Mouse (Mus musculus) intestine, embryonic 14.5 days (tissue): ENCODE data around the gene Adora2b. TPM values are rescaled to one million over a fixed set of nuclear protein-coding genes. Genes with fewer than 3 reads are reported as not detected.

Experiments used
- ATAC-seq: fragments of 200-750 bp; cut with Nextera tagmentation; replicated peaks from 2 replicates; pipeline ENCODE4 v1.8.0; 2017; ENCODE audit warnings: low read depth, moderate number of reproducible peaks, moderate TSS enrichment, moderate library complexity; ENCODE audit not compliant: low FRiP score, low TSS enrichment
- DNase-seq: peaks from one replicate; pipeline ENCODE4 v3.0.0-alpha.2; 2018; ENCODE audit warnings: low spot score
- H3K27ac ChIP-seq: fragments of 300-500 bp; sonication (generic); 2 replicates; pipeline ENCODE4 v1.5.1; 2014; ENCODE audit warnings: low read depth, mild to moderate bottlenecking, control low read depth
- H3K27me3 ChIP-seq: fragments of 300-500 bp; sonication (generic); replicated peaks from 2 replicates; pipeline ENCODE4 v1.6.1; 2014; ENCODE audit warnings: low read length, control low read depth; ENCODE audit not compliant: control insufficient read depth, insufficient read depth
- H3K36me3 ChIP-seq: fragments of 300-500 bp; sonication (generic); 2 replicates; pipeline ENCODE4 v1.6.1; 2014; ENCODE audit warnings: low read length, control low read depth; ENCODE audit not compliant: control insufficient read depth, insufficient read depth
- H3K4me1 ChIP-seq: fragments of 300-500 bp; sonication (generic); replicated peaks from 2 replicates; pipeline ENCODE4 v1.6.1; 2014; ENCODE audit warnings: low read length, control low read depth, mixed read lengths; ENCODE audit not compliant: control insufficient read depth, insufficient read depth
- H3K4me2 ChIP-seq: fragments of 300-500 bp; sonication (generic); 2 replicates; pipeline ENCODE4 v1.6.1; 2014; ENCODE audit warnings: low read length
- H3K4me3 ChIP-seq: fragments of 300-500 bp; sonication (generic); 2 replicates; pipeline ENCODE4 v1.5.1; 2014; ENCODE audit warnings: low read depth, low read length, control low read depth, mixed read lengths
- H3K9ac ChIP-seq: fragments of 300-500 bp; sonication (generic); 2 replicates; pipeline ENCODE4 v1.6.1; 2014; ENCODE audit warnings: mild to moderate bottlenecking, low read length
- H3K9me3 ChIP-seq: fragments of 300-500 bp; sonication (generic); 2 replicates; pipeline ENCODE4 v1.6.1; 2016; ENCODE audit warnings: low read length, control low read depth; ENCODE audit not compliant: control insufficient read depth
- whole genome bisulfite sequencing: fragments of 180-500 bp; shearing (Covaris S2); extraction: QIAGEN DNeasy Blood & Tissue Kit; methylation state at CpG from one replicate; pipeline ENCODE4 v1.1.7; 2014; 5-methylcytosine and 5-hydroxymethylcytosine counted together
- polyA plus RNA-seq: library from polyadenylated mRNA; unstranded; fragments of >200 nt; fragmentation: Nextera tagmentation; extraction: Ambion mirVana; gene quantifications from 2 replicates; pipeline ENCODE4 v1.2.1, GENCODE M21; 2014

Adora2b gene
- polyA plus RNA-seq, 1 experiment from 2014 or later: 4.4 TPM

- no peak for ATAC-seq
- 64% methylated on average over 7 of the region's 7 CpGs for WGBS
- no peak for DNase-seq
These were observed 27.9 kb upstream of the Adora2b start for GRCm38 (mm10) chr11:62220756-62221510.

GRCm38 (mm10) chr11:62223416-62223815 is 25.4 kb upstream of the Adora2b start:
- Histone ChIP-seq H3K4me2 (no peak overlapping the region), H3K36me3 (no peaks in the 10 kb centered on the region), H3K27me3 (no peaks in the 10 kb centered on the region), H3K4me3 (no peak overlapping the region), H3K9me3 (no peaks in the 10 kb centered on the region), H3K4me1 (0 out of 2 replicates have a peak, but pooled peaks cover 4% of the 10 kb centered on the region), H3K9ac (no peak overlapping the region), H3K27ac (no peak overlapping the region)
- DNase-seq: no peak
- 79% methylated on average over 5 of the region's 5 CpGs for WGBS
- no peak for ATAC-seq

More at GRCm38 (mm10) chr11:62220756-62221510, 27.9 kb upstream of the Adora2b start:
- H3K4me3 ChIP-seq: no peak overlapping the region
- H3K36me3 ChIP-seq: no peaks in the 10 kb centered on the region
- no peak overlapping the region for H3K4me2 ChIP-seq
- no peak overlapping the region for H3K27ac ChIP-seq
- no peak overlapping the region for H3K9ac ChIP-seq
- H3K27me3 ChIP-seq: no peaks in the 10 kb centered on the region
- 0 out of 2 replicates have a peak, but pooled peaks cover 4% of the 10 kb centered on the region for H3K4me1 ChIP-seq
- no peaks in the 10 kb centered on the region for H3K9me3 ChIP-seq

- DNase-seq (no peak), ATAC-seq (no peak)
- Histone ChIP-seq H3K36me3 (no peaks in the 10 kb centered on the region), H3K27me3 (no peaks in the 10 kb centered on the region), H3K9me3 (no peaks in the 10 kb centered on the region), H3K4me1 (0 out of 2 replicates have a peak, but pooled peaks cover 4% of the 10 kb centered on the region), H3K4me3 (no peak overlapping the region), H3K9ac (no peak overlapping the region), H3K4me2 (no peak overlapping the region), H3K27ac (no peak overlapping the region)
- 98% methylated on average over 7 of the region's 7 CpGs for WGBS
These were observed 24.8 kb upstream of the Adora2b start for GRCm38 (mm10) chr11:62223962-62224361.

GRCm38 (mm10) chr11:62224797-62225196 is 24.0 kb upstream of the Adora2b start:
- 55% methylated on average over 4 of the region's 4 CpGs for WGBS
- H3K9ac ChIP-seq: no peak overlapping the region
- no peak overlapping the region for H3K4me3 ChIP-seq
- H3K27ac ChIP-seq: no peak overlapping the region
- H3K4me2 ChIP-seq: no peak overlapping the region
- H3K9me3 ChIP-seq: no peaks in the 10 kb centered on the region
- DNase-seq: no peak
- 0 out of 2 replicates have a peak, but pooled peaks cover 4% of the 10 kb centered on the region for H3K4me1 ChIP-seq
- ATAC-seq: no peak
- no peaks in the 10 kb centered on the region for H3K27me3 ChIP-seq
- no peaks in the 10 kb centered on the region for H3K36me3 ChIP-seq

- no peak overlapping the region for H3K27ac ChIP-seq
- 78% methylated on average over 12 of the region's 12 CpGs for WGBS
- no peaks in the 10 kb centered on the region for H3K4me1 ChIP-seq
- no peak overlapping the region for H3K9ac ChIP-seq
- no peak for DNase-seq
- no peaks in the 10 kb centered on the region for H3K27me3 ChIP-seq
- H3K9me3 ChIP-seq: 0 out of 2 replicates have a peak, but pooled peaks cover 6% of the 10 kb centered on the region
- no peak overlapping the region for H3K4me3 ChIP-seq
- ATAC-seq: no peak
- H3K36me3 ChIP-seq: no peaks in the 10 kb centered on the region
- H3K4me2 ChIP-seq: no peak overlapping the region
These were observed 8.0 kb upstream of the Adora2b start for GRCm38 (mm10) chr11:62240631-62241261.

GRCm38 (mm10) chr11:62243871-62244270 is 4.9 kb upstream of the Adora2b start:
- Histone ChIP-seq H3K9me3 (0 out of 2 replicates have a peak, but pooled peaks cover 7% of the 10 kb centered on the region), H3K4me2 (no peak overlapping the region), H3K36me3 (no peaks in the 10 kb centered on the region), H3K27ac (no peak overlapping the region), H3K4me1 (no peaks in the 10 kb centered on the region), H3K27me3 (no peaks in the 10 kb centered on the region), H3K9ac (no peak overlapping the region), H3K4me3 (no peak overlapping the region)
- ATAC-seq (no peak), DNase-seq (no peak)
- WGBS: 84% methylated on average over 8 of the region's 8 CpGs

- H3K36me3 ChIP-seq: no peaks in the 10 kb centered on the region
- 85% methylated on average over 4 of the region's 4 CpGs for WGBS
- no peak overlapping the region for H3K27ac ChIP-seq
- ATAC-seq: no peak
- H3K9ac ChIP-seq: no peak overlapping the region
- H3K9me3 ChIP-seq: 0 out of 2 replicates have a peak, but pooled peaks cover 7% of the 10 kb centered on the region
- H3K4me1 ChIP-seq: peaks cover 3% of the 10 kb centered on the region; the same call in 1 of the 2 replicates
- no peak overlapping the region for H3K4me3 ChIP-seq
- H3K27me3 ChIP-seq: peaks cover 2% of the 10 kb centered on the region; the same call in 1 of the 2 replicates
- H3K4me2 ChIP-seq: no peak overlapping the region
- no peak for DNase-seq
These were observed 4.3 kb upstream of the Adora2b start for GRCm38 (mm10) chr11:62244471-62244870.

- H3K9me3 ChIP-seq: 0 out of 2 replicates have a peak, but pooled peaks cover 7% of the 10 kb centered on the region
- no peak overlapping the region for H3K27ac ChIP-seq
- ATAC-seq: no peak
- 0 out of 2 replicates have a peak overlapping the region, but pooled peaks have one; percentile 27 for H3K9ac ChIP-seq
- DNase-seq: no peak
- peak overlapping the region; percentile 85 for H3K4me2 ChIP-seq
- peak overlapping the region; percentile 59 for H3K4me3 ChIP-seq
- peaks cover 19% of the 10 kb centered on the region for H3K4me1 ChIP-seq
- no peaks in the 10 kb centered on the region for H3K36me3 ChIP-seq
- peaks cover 17% of the 10 kb centered on the region for H3K27me3 ChIP-seq
- 38% methylated on average over 18 of the region's 18 CpGs for WGBS
These were observed 904 bp upstream of the Adora2b start for GRCm38 (mm10) chr11:62247759-62248400.
